27 mouse cellular contexts compared by ENCODE assay signal in the genomic region with DNA sequence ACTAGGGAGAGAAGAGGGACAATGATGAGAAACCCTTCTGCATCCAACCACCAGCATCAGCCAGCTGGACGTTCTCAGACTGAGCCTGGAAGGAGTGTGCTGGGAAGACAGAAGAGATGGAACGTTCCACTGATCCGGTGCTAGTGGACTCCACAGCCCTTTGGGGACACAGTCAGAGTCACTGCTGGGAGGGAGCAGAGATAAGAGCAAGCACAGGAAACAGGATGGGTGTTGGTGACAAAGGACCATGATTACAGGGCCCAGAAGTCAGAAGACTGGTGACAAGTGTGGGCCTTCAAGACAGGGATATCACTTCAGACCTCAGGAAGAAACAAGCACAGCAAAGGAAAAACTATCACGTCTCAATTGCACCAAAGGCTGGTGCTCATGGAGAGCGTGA. TPM values are rescaled to one million over a fixed set of nuclear protein-coding genes. Genes with fewer than 3 reads are reported as not detected.
A peak's percentile ranks its signal among the peaks of the same experiment; 100 is the strongest.
DNase-seq lines count a peak whose midpoint lies in the region; ATAC-seq and TF ChIP-seq lines count a peak whose summit lies in the region.
"Had no signal": no experiment of that assay in that cellular context is flagged by ENCODE, and none has a peak within 500 bp of the region (broad histone marks: within the 10 kb centered on the region; RNA-seq: fewer than 3 reads in every experiment).

No protein-coding gene starts in this region.

- H3K4me3 ChIP-seq in heart, embryonic 11.5 days (ENCODE audit: low read depth, low read length) = no peak overlapping the region
- no peak overlapping the region for H3K4me3 ChIP-seq in heart, adult 2 months
- H3K4me3 ChIP-seq in heart, embryonic 16.5 days (ENCODE audit: low read length) = no peak overlapping the region
- no peak overlapping the region for H3K4me3 ChIP-seq in lung, adult 2 months (replicated peaks; ENCODE audit: extremely low read depth, low read depth, low read length)
- no peak overlapping the region for H3K4me3 ChIP-seq in intestine, embryonic 15.5 days (replicated peaks)
- H3K4me3 ChIP-seq: embryonic facial prominence, embryonic 12.5 days; forebrain, embryonic 10.5 days; forebrain, embryonic 15.5 days; midbrain, embryonic 10.5 days; midbrain, embryonic 15.5 days; neural tube, embryonic 15.5 days had no signal

- no peak for DNase-seq in heart, adult 2 months
- DNase-seq in heart, adult 8-10 months (ENCODE audit: low spot score) = no peak
- peak; percentile 52 for DNase-seq in lung, postnatal 36 days
- no peak for DNase-seq in lung, adult 2 months
- DNase-seq: adrenal gland, adult 8-10 months; cerebellum, adult 2 months; cerebellum, postnatal 25 days; embryo, embryonic 11 days; gastrocnemius, postnatal 25 days; kidney, adult 11 months; kidney, postnatal 14 days; liver; retina, postnatal 1 day; right cerebral cortex, postnatal 14 days; thymus, postnatal 4 days had no signal

- H3K27me3 ChIP-seq in heart, embryonic 11.5 days (ENCODE audit: control insufficient read depth, insufficient read depth, low read length) = peaks cover 7% of the 10 kb centered on the region
- H3K27me3 ChIP-seq in heart, adult 2 months (ENCODE audit: control insufficient read depth, insufficient read depth, low read length) = no peaks in the 10 kb centered on the region
- no peaks in the 10 kb centered on the region for H3K27me3 ChIP-seq in heart, embryonic 16.5 days (ENCODE audit: control insufficient read depth, insufficient read depth, low read length)
- no peaks in the 10 kb centered on the region for H3K27me3 ChIP-seq in intestine, embryonic 15.5 days (replicated peaks)
- H3K27me3 ChIP-seq: embryonic facial prominence, embryonic 12.5 days; forebrain, embryonic 15.5 days; midbrain, embryonic 15.5 days; neural tube, embryonic 15.5 days had no signal

- no peak for TF ChIP-seq CTCF in heart, adult 2 months (IDR thresholded peaks at IDR 0.05)
- TF ChIP-seq CTCF in lung, adult 2 months (IDR thresholded peaks at IDR 0.05; ENCODE audit: insufficient read depth, low read length) = no peak

- H3K27ac ChIP-seq in heart, embryonic 11.5 days (ENCODE audit: low read depth, low read length) = no peak overlapping the region
- no peak overlapping the region for H3K27ac ChIP-seq in heart, adult 2 months
- H3K27ac ChIP-seq in heart, embryonic 16.5 days (ENCODE audit: low read length) = no peak overlapping the region
- no peak overlapping the region for H3K27ac ChIP-seq in intestine, embryonic 15.5 days
- H3K27ac ChIP-seq: embryonic facial prominence, embryonic 12.5 days; forebrain, embryonic 10.5 days; forebrain, embryonic 15.5 days; hindbrain, embryonic 14.5 days; macrophage; midbrain, embryonic 10.5 days; midbrain, embryonic 15.5 days; neural tube, embryonic 15.5 days had no signal

- TF ChIP-seq EP300 in heart, adult 2 months (IDR thresholded peaks at IDR 0.05; ENCODE audit: insufficient read depth, low read depth, low read length) = no peak

- H3K4me2 ChIP-seq in heart, embryonic 11.5 days = no peak overlapping the region
- H3K4me2 ChIP-seq in heart, embryonic 16.5 days (ENCODE audit: low read depth, low read length) = no peak overlapping the region
- no peak overlapping the region for H3K4me2 ChIP-seq in intestine, embryonic 15.5 days (replicated peaks)
- H3K4me2 ChIP-seq: embryonic facial prominence, embryonic 12.5 days; forebrain, embryonic 15.5 days; hindbrain, embryonic 14.5 days; midbrain, embryonic 15.5 days; neural tube, embryonic 15.5 days had no signal

- WGBS in heart, embryonic 11.5 days (ENCODE audit: insufficient replicate concordance) = 33% methylated on average over 5 of the region's 5 CpGs
- WGBS in heart, adult 2 months = 32% methylated on average over 5 of the region's 5 CpGs
- WGBS in heart, embryonic 16.5 days = 54% methylated on average over 5 of the region's 5 CpGs
- WGBS in lung, adult 2 months = 43% methylated on average over 5 of the region's 5 CpGs
- WGBS in intestine, embryonic 15.5 days = 83% methylated on average over 5 of the region's 5 CpGs

- intact Hi-C loops in heart, adult 2 months (cut with DNase I) = no loop called here

- 0 out of 2 replicates have a peak, but pooled peaks have one; percentile 46 for ATAC-seq in heart, embryonic 11.5 days (replicated peaks; ENCODE audit: insufficient number of reproducible peaks, low FRiP score, low TSS enrichment)
- peak; percentile 51; the same call in 1 of the 2 replicates for ATAC-seq in heart, embryonic 16.5 days (replicated peaks; ENCODE audit: extremely low read depth, insufficient read depth, low FRiP score)
- ATAC-seq in intestine, embryonic 15.5 days = no peak
- ATAC-seq: forebrain, embryonic 15.5 days; midbrain, embryonic 15.5 days had no signal

- H3K4me1 ChIP-seq in heart, embryonic 11.5 days (ENCODE audit: control insufficient read depth, insufficient read depth, low read length) = no peaks in the 10 kb centered on the region
- H3K4me1 ChIP-seq in heart, adult 2 months (ENCODE audit: control insufficient read depth, insufficient read depth, low read length) = peaks cover 3% of the 10 kb centered on the region
- H3K4me1 ChIP-seq in heart, embryonic 16.5 days (ENCODE audit: control insufficient read depth, insufficient read depth, low read length) = peaks cover 6% of the 10 kb centered on the region
- peaks cover 8% of the 10 kb centered on the region for H3K4me1 ChIP-seq in lung, adult 2 months (ENCODE audit: control insufficient read depth, insufficient read depth, low read length)
- H3K4me1 ChIP-seq in intestine, embryonic 15.5 days (replicated peaks) = no peaks in the 10 kb centered on the region
- H3K4me1 ChIP-seq: embryonic facial prominence, embryonic 12.5 days; forebrain, embryonic 15.5 days; midbrain, embryonic 15.5 days; neural tube, embryonic 15.5 days had no signal

- H3K36me3 ChIP-seq in heart, embryonic 11.5 days (ENCODE audit: control insufficient read depth, insufficient read depth, low read length) = no peaks in the 10 kb centered on the region
- H3K36me3 ChIP-seq in heart, adult 2 months (ENCODE audit: control insufficient read depth, insufficient read depth, low read length) = no peaks in the 10 kb centered on the region
- H3K36me3 ChIP-seq in heart, embryonic 16.5 days (ENCODE audit: control insufficient read depth, insufficient read depth) = no peaks in the 10 kb centered on the region
- no peaks in the 10 kb centered on the region for H3K36me3 ChIP-seq in intestine, embryonic 15.5 days
- H3K36me3 ChIP-seq: embryonic facial prominence, embryonic 12.5 days; forebrain, embryonic 10.5 days; forebrain, embryonic 15.5 days; G1E; midbrain, embryonic 10.5 days; midbrain, embryonic 15.5 days; neural tube, embryonic 15.5 days had no signal

- no peak overlapping the region for H3K9ac ChIP-seq in heart, embryonic 11.5 days (ENCODE audit: low read depth, low read length)
- H3K9ac ChIP-seq in heart, adult 2 months (ENCODE audit: low read depth, low read length) = no peak overlapping the region
- H3K9ac ChIP-seq in heart, embryonic 16.5 days (ENCODE audit: low read length) = no peak overlapping the region
- H3K9ac ChIP-seq in intestine, embryonic 15.5 days = no peak overlapping the region
- H3K9ac ChIP-seq: embryonic facial prominence, embryonic 12.5 days; forebrain, embryonic 15.5 days; hindbrain, embryonic 14.5 days; midbrain, embryonic 15.5 days; neural tube, embryonic 15.5 days had no signal

- H3K9me3 ChIP-seq in heart, embryonic 11.5 days (replicated peaks; ENCODE audit: control insufficient read depth, low read length) = no peaks in the 10 kb centered on the region
- H3K9me3 ChIP-seq in heart, embryonic 16.5 days (replicated peaks; ENCODE audit: control insufficient read depth, low read length) = no peaks in the 10 kb centered on the region
- H3K9me3 ChIP-seq in intestine, embryonic 15.5 days = no peaks in the 10 kb centered on the region
- H3K9me3 ChIP-seq: embryonic facial prominence, embryonic 12.5 days; forebrain, embryonic 15.5 days; midbrain, embryonic 15.5 days; neural tube, embryonic 15.5 days had no signal

- H3K79me2 ChIP-seq in heart, adult 2 months (replicated peaks; ENCODE audit: control insufficient read depth, insufficient read depth, low read length) = no peaks in the 10 kb centered on the region

- no peak for TF ChIP-seq POLR2A in heart, adult 2 months (IDR thresholded peaks at IDR 0.05; ENCODE audit: insufficient read depth, low read depth, low read length)
- no peak for TF ChIP-seq POLR2A in lung, adult 2 months (IDR thresholded peaks at IDR 0.05; ENCODE audit: borderline replicate concordance, extremely low read depth, low read depth, low read length)

RNA-seq across cellular contexts. Expression of a gene that starts 25.9 kb away (rescaled TPM):
- 9.1 and 10.8 TPM in 2 replicates for polyA plus RNA-seq in heart, embryonic 11.5 days (2014; fragmentation: Nextera tagmentation; extraction: Ambion mirVana)
- 10 to 100 TPM; 59.0 to 62.1 TPM for total RNA-seq in heart, adult 2 months (2021)
- 11.4 and 14.6 TPM in 2 replicates for polyA plus RNA-seq in heart, adult 2 months (2012; rRNA removed)
- 6.2 and 7.1 TPM in 2 replicates for polyA plus RNA-seq in heart, embryonic 16.5 days (2015; fragmentation: Nextera tagmentation; extraction: Ambion mirVana)
- 10 to 100 TPM; 53.0 to 74.6 (median 64.9) TPM for total RNA-seq in heart, adult 8-10 months (2022)
- 24.1 and 28.0 TPM in 2 replicates for polyA plus RNA-seq in lung, adult 2 months (2012; rRNA removed)
- polyA plus RNA-seq in intestine, embryonic 15.5 days (2015; fragmentation: Nextera tagmentation; extraction: Ambion mirVana) = 9.4 and 10.9 TPM in 2 replicates
